Mouse (Mus musculus) liver, embryonic 14.5 days (tissue): ENCODE measurements at regions not wholly inside any gene's neighbourhood (a gene's known extent, or its start where the extent isn't known, plus 50 kb on each side); places are given as distances from the start of the nearest gene placed in this dataset.

Experiments used
- CTCF ChIP-seq: IDR thresholded peaks from 2 replicates; pipeline ENCODE4 v1.5.1; 2016; ENCODE audit warnings: antibody characterized with exemption, low read depth, control low read depth
- EP300 ChIP-seq: IDR thresholded peaks from 2 replicates; pipeline ENCODE4 v1.6.1; 2016; ENCODE audit warnings: antibody characterized with exemption, low read depth

DNA sequence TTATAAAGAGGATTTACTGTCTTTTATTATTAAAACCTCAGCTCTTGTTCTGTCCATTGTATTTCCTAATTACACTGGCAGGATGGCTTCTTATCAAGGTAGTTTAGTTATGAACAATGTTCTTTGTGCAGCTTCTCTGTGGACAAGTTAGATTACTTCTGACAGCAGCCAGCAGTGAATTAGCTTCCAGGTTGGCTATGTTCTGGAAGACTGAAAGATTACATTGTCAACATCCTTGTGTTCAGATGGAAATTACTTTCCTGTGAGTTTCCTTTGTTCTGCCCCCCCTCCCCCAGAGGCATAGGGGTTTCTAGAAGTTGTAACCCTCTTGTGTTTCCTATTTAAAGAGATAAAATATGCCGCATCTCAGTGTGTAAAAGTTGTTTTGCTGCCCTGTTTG, 846.1 kb downstream of the Car8 start:
- TF ChIP-seq CTCF = no peak
- TF ChIP-seq EP300 = no peak
